Mouse (Mus musculus): ENCODE data around the gene Bcas1. TPM values are rescaled to one million over a fixed set of nuclear protein-coding genes. Genes with fewer than 3 reads are reported as not detected.

Gene Bcas1
- polyA plus RNA-seq, 1 experiment, result not detected

DNA sequence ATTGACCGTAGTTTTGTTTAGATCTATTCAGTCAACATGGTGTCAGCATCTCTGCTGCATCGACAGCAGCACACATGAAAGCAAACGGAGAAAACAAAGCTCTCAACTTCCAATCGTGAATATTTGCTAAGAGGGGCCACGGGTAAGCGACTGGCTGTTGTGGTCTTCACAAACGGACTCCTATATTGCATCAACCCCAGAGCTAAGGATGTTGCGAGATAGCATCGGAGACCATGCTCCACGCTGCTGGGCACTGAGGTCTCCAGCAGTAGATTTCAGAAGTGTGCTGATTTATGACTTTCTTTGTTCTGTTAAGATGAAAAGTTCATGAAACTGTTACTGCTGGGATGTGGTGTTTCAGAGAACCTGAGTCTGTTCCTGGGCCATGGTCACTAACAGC is 54.3 kb downstream of the Bcas1 start:
- Histone ChIP-seq H3K36me3 (ENCODE audit: control insufficient read depth, insufficient read depth) (no peaks in the 10 kb centered on the region), H3K4me3 (ENCODE audit: insufficient read depth, poor library complexity, severe bottlenecking) (no peak overlapping the region), H3K27me3 (ENCODE audit: control insufficient read depth, insufficient read depth, insufficient read length) (peaks cover 4% of the 10 kb centered on the region), H3K79me2 (ENCODE audit: control insufficient read depth, insufficient read depth) (no peaks in the 10 kb centered on the region), H3ac (ENCODE audit: control insufficient read depth, insufficient read length, low read depth) (no peak overlapping the region), H3K79me3 (ENCODE audit: low read depth) (no peaks in the 10 kb centered on the region)
- TF ChIP-seq CTCF (IDR thresholded peaks at IDR 0.05; ENCODE audit: control insufficient read depth, insufficient read depth, insufficient read length) (no peak), MAX (IDR thresholded peaks at IDR 0.05) (no peak), MYOD1 (IDR thresholded peaks at IDR 0.05; ENCODE audit: control insufficient read depth, insufficient read length, low read depth) (no peak), USF1 (IDR thresholded peaks at IDR 0.05; ENCODE audit: low read depth) (no peak), CEBPB (IDR thresholded peaks at IDR 0.05; ENCODE audit: low read depth) (no peak), FOSL1 (IDR thresholded peaks at IDR 0.05; ENCODE audit: insufficient read depth, low read length, poor library complexity, severe bottlenecking) (no peak), MYOG (IDR thresholded peaks at IDR 0.05; ENCODE audit: control insufficient read depth, extremely low read depth, insufficient read length) (no peak)

DNA sequence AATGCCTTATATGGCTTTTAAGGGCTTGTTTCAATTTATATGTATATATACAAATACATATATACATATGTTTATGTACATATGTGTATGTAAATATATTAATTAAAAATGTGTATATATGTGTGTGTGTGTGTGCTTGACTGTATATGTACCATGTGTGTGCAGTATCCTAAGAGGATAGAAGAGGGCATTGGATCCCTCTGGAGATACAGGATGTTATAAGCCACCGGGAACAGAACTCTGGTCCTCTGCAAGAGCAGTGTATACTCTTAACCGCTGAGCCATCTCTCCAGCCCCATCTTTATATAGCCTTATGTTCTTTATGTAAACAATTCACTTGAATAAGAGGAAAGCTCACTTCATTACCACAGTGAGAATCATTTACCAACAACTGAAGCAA is 62.0 kb downstream of the Bcas1 start:
- TF ChIP-seq MYOD1 (IDR thresholded peaks at IDR 0.05; ENCODE audit: control insufficient read depth, insufficient read length, low read depth) (no peak), CEBPB (IDR thresholded peaks at IDR 0.05; ENCODE audit: low read depth) (no peak), FOSL1 (IDR thresholded peaks at IDR 0.05; ENCODE audit: insufficient read depth, low read length, poor library complexity, severe bottlenecking) (no peak), CTCF (IDR thresholded peaks at IDR 0.05; ENCODE audit: control insufficient read depth, insufficient read depth, insufficient read length) (no peak), USF1 (IDR thresholded peaks at IDR 0.05; ENCODE audit: low read depth) (no peak)
- Histone ChIP-seq H3K4me3 (ENCODE audit: insufficient read depth, poor library complexity, severe bottlenecking) (no peak overlapping the region), H3K36me3 (ENCODE audit: control insufficient read depth, insufficient read depth) (no peaks in the 10 kb centered on the region), H3ac (ENCODE audit: control insufficient read depth, insufficient read length, low read depth) (no peak overlapping the region), H3K79me2 (ENCODE audit: control insufficient read depth, insufficient read depth) (no peaks in the 10 kb centered on the region), H3K79me3 (ENCODE audit: low read depth) (no peaks in the 10 kb centered on the region), H3K27me3 (ENCODE audit: control insufficient read depth, insufficient read depth, insufficient read length) (no peaks in the 10 kb centered on the region)

DNA sequence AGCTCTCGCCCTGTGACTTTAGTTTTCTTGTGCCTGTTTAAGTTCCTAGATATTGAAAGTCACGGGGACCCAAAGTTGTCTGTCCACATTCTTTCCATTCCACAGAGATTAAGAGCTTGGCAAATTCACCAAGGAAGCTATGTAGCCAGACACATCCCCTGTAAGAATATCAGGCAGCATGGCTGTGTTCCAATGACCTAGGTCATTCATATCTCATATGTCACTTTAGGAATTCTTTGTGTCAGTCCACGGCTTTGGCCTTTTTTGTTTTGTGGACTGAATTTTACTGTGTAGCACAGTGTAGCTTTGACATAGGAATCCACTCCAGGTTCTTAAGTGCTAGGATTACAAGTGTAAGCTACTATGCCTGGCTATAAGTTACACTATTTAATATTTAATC is 62.4 kb downstream of the Bcas1 start:
- Histone ChIP-seq H3K79me2 (ENCODE audit: control insufficient read depth, insufficient read depth) (no peaks in the 10 kb centered on the region), H3ac (ENCODE audit: control insufficient read depth, insufficient read length, low read depth) (no peak overlapping the region), H3K27me3 (ENCODE audit: control insufficient read depth, insufficient read depth, insufficient read length) (no peaks in the 10 kb centered on the region), H3K79me3 (ENCODE audit: low read depth) (no peaks in the 10 kb centered on the region), H3K4me3 (ENCODE audit: insufficient read depth, poor library complexity, severe bottlenecking) (no peak overlapping the region), H3K36me3 (ENCODE audit: control insufficient read depth, insufficient read depth) (no peaks in the 10 kb centered on the region)
- TF ChIP-seq USF1 (IDR thresholded peaks at IDR 0.05; ENCODE audit: low read depth) (no peak), CEBPB (IDR thresholded peaks at IDR 0.05; ENCODE audit: low read depth) (no peak), CTCF (IDR thresholded peaks at IDR 0.05; ENCODE audit: control insufficient read depth, insufficient read depth, insufficient read length) (no peak), MYOG (IDR thresholded peaks at IDR 0.05; ENCODE audit: control insufficient read depth, extremely low read depth, insufficient read length) (no peak), FOSL1 (IDR thresholded peaks at IDR 0.05; ENCODE audit: insufficient read depth, low read length, poor library complexity, severe bottlenecking) (no peak), MAX (IDR thresholded peaks at IDR 0.05) (no peak), MYOD1 (IDR thresholded peaks at IDR 0.05; ENCODE audit: control insufficient read depth, insufficient read length, low read depth) (no peak)

DNA sequence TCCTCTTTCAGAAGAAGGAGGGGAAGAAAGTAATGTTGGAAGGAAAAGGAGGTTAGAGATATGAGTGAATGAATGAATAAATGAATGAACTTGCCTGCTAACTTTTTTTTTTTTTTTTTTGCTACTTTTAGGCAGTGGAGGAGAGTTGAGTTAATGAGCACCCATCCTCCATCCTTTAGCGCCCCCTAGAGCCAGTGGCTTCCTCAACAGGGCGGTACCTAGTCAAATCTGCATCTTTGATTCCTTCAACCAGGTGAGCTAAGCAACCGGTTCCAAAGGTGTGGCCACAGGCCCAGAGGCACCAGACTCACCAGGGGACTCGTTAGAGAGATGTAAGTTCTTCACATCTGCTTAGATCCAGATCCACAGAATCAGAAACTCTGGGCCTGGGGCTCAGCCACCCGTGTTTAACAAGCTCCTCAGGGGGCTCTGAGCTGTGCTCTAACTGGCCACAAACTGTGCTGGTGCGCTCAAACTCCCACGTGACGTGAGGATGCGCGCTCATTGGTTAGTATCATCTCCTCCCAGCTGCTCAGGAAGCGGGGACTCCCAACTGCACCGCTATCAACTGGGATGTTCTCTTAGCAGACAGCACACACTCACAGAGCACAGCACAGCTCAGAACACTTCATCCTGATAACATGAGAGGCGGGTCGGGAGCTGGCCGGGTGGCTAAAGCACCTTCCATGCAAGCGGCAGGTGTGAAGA is 70.8 kb downstream of the Bcas1 start:
- no peak overlapping the region for H3ac ChIP-seq (ENCODE audit: control insufficient read depth, insufficient read length, low read depth)
- H3K79me3 ChIP-seq (ENCODE audit: low read depth), result no peaks in the 10 kb centered on the region
- TF ChIP-seq USF1 (IDR thresholded peaks at IDR 0.05; ENCODE audit: low read depth) (no peak), MAX (IDR thresholded peaks at IDR 0.05) (no peak), CTCF (IDR thresholded peaks at IDR 0.05; ENCODE audit: control insufficient read depth, insufficient read depth, insufficient read length) (no peak)
- no peak overlapping the region for H3K4me3 ChIP-seq (ENCODE audit: insufficient read depth, poor library complexity, severe bottlenecking)
- H3K79me2 ChIP-seq (ENCODE audit: control insufficient read depth, insufficient read depth), result no peaks in the 10 kb centered on the region
- no peaks in the 10 kb centered on the region for H3K36me3 ChIP-seq (ENCODE audit: control insufficient read depth, insufficient read depth)
- no peaks in the 10 kb centered on the region for H3K27me3 ChIP-seq (ENCODE audit: control insufficient read depth, insufficient read depth, insufficient read length)

GRCm38 (mm10) chr2:170354963-170355367 is 72.7 kb downstream of the Bcas1 start:
- peak; percentile 40 for TF ChIP-seq MAX (IDR thresholded peaks at IDR 0.05)
- peak; percentile 7 for TF ChIP-seq FOSL1 (IDR thresholded peaks at IDR 0.05; ENCODE audit: insufficient read depth, low read length, poor library complexity, severe bottlenecking)
- TF ChIP-seq USF1 (IDR thresholded peaks at IDR 0.05; ENCODE audit: low read depth), result no peak
- TF ChIP-seq CTCF (IDR thresholded peaks at IDR 0.05; ENCODE audit: control insufficient read depth, insufficient read depth, insufficient read length), result peak; percentile 55
- no peak for TF ChIP-seq MYOD1 (IDR thresholded peaks at IDR 0.05; ENCODE audit: control insufficient read depth, insufficient read length, low read depth)
- no peak for TF ChIP-seq MYOG (IDR thresholded peaks at IDR 0.05; ENCODE audit: control insufficient read depth, extremely low read depth, insufficient read length)
- TF ChIP-seq CEBPB (IDR thresholded peaks at IDR 0.05; ENCODE audit: low read depth), result no peak
- H3K79me3 ChIP-seq (ENCODE audit: low read depth), result no peaks in the 10 kb centered on the region
- no peak overlapping the region for H3ac ChIP-seq (ENCODE audit: control insufficient read depth, insufficient read length, low read depth)
- no peaks in the 10 kb centered on the region for H3K27me3 ChIP-seq (ENCODE audit: control insufficient read depth, insufficient read depth, insufficient read length)
- H3K79me2 ChIP-seq (ENCODE audit: control insufficient read depth, insufficient read depth), result no peaks in the 10 kb centered on the region
- no peak overlapping the region for H3K4me3 ChIP-seq (ENCODE audit: insufficient read depth, poor library complexity, severe bottlenecking)
- H3K36me3 ChIP-seq (ENCODE audit: control insufficient read depth, insufficient read depth), result no peaks in the 10 kb centered on the region

DNA sequence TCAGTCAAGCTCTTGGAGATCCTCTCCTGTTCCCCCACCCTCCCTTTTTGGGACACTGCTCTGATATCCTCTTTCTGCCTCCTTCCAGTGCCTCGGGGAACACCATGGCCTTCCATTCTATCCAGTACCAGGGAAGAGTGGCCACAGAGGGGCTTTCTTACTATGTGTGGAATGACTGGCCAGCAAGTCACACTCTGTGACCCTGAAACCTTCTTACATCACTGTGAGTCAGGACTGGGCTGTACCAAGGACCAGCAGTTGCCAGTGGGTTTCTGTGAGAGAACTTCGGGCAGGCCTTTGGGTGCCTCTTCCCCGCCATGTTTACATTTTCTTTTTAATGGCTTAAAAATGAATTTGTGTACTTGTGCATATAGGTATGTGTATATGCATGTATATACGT is 75.4 kb downstream of the Bcas1 start:
- Histone ChIP-seq H3ac (ENCODE audit: control insufficient read depth, insufficient read length, low read depth) (no peak overlapping the region), H3K4me3 (ENCODE audit: insufficient read depth, poor library complexity, severe bottlenecking) (no peak overlapping the region), H3K36me3 (ENCODE audit: control insufficient read depth, insufficient read depth) (no peaks in the 10 kb centered on the region), H3K79me3 (ENCODE audit: low read depth) (no peaks in the 10 kb centered on the region), H3K27me3 (ENCODE audit: control insufficient read depth, insufficient read depth, insufficient read length) (no peaks in the 10 kb centered on the region), H3K79me2 (ENCODE audit: control insufficient read depth, insufficient read depth) (no peaks in the 10 kb centered on the region)
- TF ChIP-seq MYOG (IDR thresholded peaks at IDR 0.05; ENCODE audit: control insufficient read depth, extremely low read depth, insufficient read length) (no peak), CEBPB (IDR thresholded peaks at IDR 0.05; ENCODE audit: low read depth) (no peak), CTCF (IDR thresholded peaks at IDR 0.05; ENCODE audit: control insufficient read depth, insufficient read depth, insufficient read length) (no peak), FOSL1 (IDR thresholded peaks at IDR 0.05; ENCODE audit: insufficient read depth, low read length, poor library complexity, severe bottlenecking) (no peak), MYOD1 (IDR thresholded peaks at IDR 0.05; ENCODE audit: control insufficient read depth, insufficient read length, low read depth) (no peak), MAX (IDR thresholded peaks at IDR 0.05) (no peak), USF1 (IDR thresholded peaks at IDR 0.05; ENCODE audit: low read depth) (no peak)

All from C2C12 (cell line).